ENCODE assay signal across 26 mouse cellular contexts in genomic region chr4:25785276-25785675, GRCm38 (mm10). TPM values are rescaled to one million over a fixed set of nuclear protein-coding genes. Genes with fewer than 3 reads are reported as not detected.
"Had no signal": no experiment of that assay in that cellular context is flagged by ENCODE, and none has a peak within 500 bp of the region (broad histone marks: within the 10 kb centered on the region; RNA-seq: fewer than 3 reads in every experiment).

No protein-coding gene starts in this region.

- H3K4me1 ChIP-seq: embryonic facial prominence, embryonic 10.5 days; embryonic facial prominence, embryonic 12.5 days; embryonic facial prominence, embryonic 13.5 days; embryonic facial prominence, embryonic 15.5 days; forebrain, embryonic 10.5 days; forebrain, embryonic 12.5 days; forebrain, embryonic 13.5 days; forebrain, embryonic 15.5 days had no signal

- H3K4me2 ChIP-seq: embryonic facial prominence, embryonic 12.5 days; embryonic facial prominence, embryonic 13.5 days; embryonic facial prominence, embryonic 15.5 days; forebrain, embryonic 12.5 days; forebrain, embryonic 13.5 days; forebrain, embryonic 15.5 days had no signal

- H3K27ac ChIP-seq: embryonic facial prominence, embryonic 10.5 days; embryonic facial prominence, embryonic 12.5 days; embryonic facial prominence, embryonic 13.5 days; embryonic facial prominence, embryonic 15.5 days; forebrain, embryonic 10.5 days; forebrain, embryonic 12.5 days; forebrain, embryonic 13.5 days; forebrain, embryonic 15.5 days; gastrocnemius, adult 2 months; heart, adult 2 months had no signal

- H3K27me3 ChIP-seq: embryonic facial prominence, embryonic 12.5 days; embryonic facial prominence, embryonic 13.5 days; embryonic facial prominence, embryonic 15.5 days; forebrain, embryonic 12.5 days; forebrain, embryonic 13.5 days; forebrain, embryonic 15.5 days had no signal

- H3K36me3 ChIP-seq: embryonic facial prominence, embryonic 10.5 days; embryonic facial prominence, embryonic 12.5 days; embryonic facial prominence, embryonic 13.5 days; embryonic facial prominence, embryonic 15.5 days; forebrain, embryonic 12.5 days; forebrain, embryonic 15.5 days had no signal

- DNase-seq: cerebellum, adult 8-10 months; cerebellum, adult 9-10 months; cerebellum, adult 9-11 months; cerebellum, postnatal 10 days; cerebellum, postnatal 14 days; cerebellum, postnatal 25 days; cerebellum, postnatal 36 days; embryo, embryonic 11 days; forebrain, postnatal 0 days; gastrocnemius, adult 2 months; gastrocnemius, postnatal 10 days; gastrocnemius, postnatal 14 days; gastrocnemius, postnatal 25 days; gastrocnemius, postnatal 36 days; heart, adult 11 months; heart, adult 18-20 months; heart, adult 2 months had no signal

- H3K4me3 ChIP-seq: embryonic facial prominence, embryonic 10.5 days; embryonic facial prominence, embryonic 12.5 days; embryonic facial prominence, embryonic 13.5 days; embryonic facial prominence, embryonic 15.5 days; erythroblast, embryonic 14.5 days; forebrain, embryonic 10.5 days; forebrain, embryonic 12.5 days; forebrain, embryonic 13.5 days; forebrain, embryonic 15.5 days; gastrocnemius, adult 2 months; heart, adult 2 months had no signal

RNA-seq across cellular contexts. Expression of gene Fut9, which starts 14.8 kb away (rescaled TPM):
- polyA plus RNA-seq: erythroblast, embryonic 14.5 days had no signal
